Mouse (Mus musculus) mesoderm, embryonic 11.5 days (tissue): ENCODE measurements at regions not wholly inside any gene's neighbourhood (a gene's known extent, or its start where the extent isn't known, plus 50 kb on each side); places are given as distances from the start of the nearest gene placed in this dataset.
A peak's percentile ranks its signal among the peaks of the same experiment; 100 is the strongest.

Source experiments
- DNase-seq: peaks from one replicate; pipeline ENCODE4 v3.0.0-alpha.2; 2012; ENCODE audit warnings: low read depth, low spot score

- DNase-seq, result no peak
Observed at GRCm38 (mm10) chr10:101486504-101486903, 194.8 kb upstream of the Mgat4c start.

DNA sequence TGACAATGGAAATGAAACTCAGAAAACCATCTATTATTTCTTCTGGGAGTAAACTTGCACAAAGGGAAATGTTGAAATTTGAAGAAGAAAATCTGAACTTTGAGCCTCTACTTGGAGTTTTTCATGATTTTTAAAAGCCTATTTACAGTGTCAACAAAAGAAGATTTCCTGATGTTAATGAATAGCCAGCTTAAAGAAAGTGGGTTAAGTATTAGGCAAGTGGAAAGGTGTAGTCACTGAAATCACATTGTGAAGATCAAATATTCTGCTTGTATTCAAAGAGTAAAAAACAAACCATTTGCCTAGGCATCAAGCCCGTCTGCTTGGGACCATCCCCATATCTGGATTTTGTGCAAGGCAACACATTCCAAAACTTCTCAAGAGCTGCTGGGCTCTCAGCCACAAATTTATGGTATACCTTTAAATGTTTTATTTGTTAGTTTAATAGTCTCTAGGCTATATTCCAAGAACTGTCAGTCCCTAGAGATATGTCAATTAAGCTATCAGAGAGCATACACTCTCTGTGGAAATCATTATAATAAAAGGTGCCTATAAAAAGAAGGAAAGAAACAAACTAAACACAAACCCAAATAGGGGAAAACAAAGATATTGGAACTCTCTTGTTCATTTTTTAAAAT lies 190.8 kb upstream of the Mgat4c start:
- DNase-seq, result no peak

GRCm38 (mm10) chr10:101515087-101515486 lies 166.2 kb upstream of the Mgat4c start:
- no peak for DNase-seq

DNA sequence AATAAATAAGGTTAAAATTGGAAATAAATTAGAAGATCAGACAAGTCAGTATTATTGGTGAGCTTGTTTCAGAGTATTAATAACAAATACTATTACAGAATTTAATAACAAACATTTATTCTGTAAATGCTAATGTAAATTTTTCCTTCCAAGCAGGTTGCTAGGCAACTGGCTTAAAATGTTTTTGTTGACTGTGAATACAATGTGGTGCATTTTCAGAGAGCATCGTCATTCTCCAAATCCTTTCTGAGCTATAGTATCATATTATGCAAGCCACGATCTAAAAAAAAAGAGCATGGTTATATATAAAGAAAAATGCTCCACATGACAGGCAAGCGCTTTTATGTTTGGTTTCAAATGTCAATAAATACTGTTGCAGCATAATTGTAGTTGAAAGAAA lies 164.4 kb upstream of the Mgat4c start:
- no peak for DNase-seq

DNA sequence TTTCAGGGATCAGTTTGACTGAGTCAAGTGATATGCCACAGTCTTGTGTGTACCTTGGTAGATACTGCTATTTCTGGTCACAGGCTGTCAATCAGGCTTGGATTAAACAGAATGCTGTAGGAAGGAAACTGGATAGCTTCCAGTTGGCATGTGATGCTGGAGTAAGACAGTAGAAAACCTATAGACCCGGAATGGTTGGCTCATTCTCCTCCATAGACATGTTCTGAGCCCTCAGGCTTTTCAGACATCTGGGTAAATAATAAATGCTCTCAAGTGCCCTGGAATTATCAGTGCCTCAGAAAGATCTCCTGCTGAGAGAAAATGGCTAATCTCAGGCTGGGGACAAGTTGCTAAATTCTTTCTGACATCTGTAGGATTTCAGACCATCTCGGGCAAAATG lies 149.0 kb upstream of the Mgat4c start:
- DNase-seq, result no peak

GRCm38 (mm10) chr10:101544203-101544602 lies 137.1 kb upstream of the Mgat4c start:
- DNase-seq, result no peak

DNA sequence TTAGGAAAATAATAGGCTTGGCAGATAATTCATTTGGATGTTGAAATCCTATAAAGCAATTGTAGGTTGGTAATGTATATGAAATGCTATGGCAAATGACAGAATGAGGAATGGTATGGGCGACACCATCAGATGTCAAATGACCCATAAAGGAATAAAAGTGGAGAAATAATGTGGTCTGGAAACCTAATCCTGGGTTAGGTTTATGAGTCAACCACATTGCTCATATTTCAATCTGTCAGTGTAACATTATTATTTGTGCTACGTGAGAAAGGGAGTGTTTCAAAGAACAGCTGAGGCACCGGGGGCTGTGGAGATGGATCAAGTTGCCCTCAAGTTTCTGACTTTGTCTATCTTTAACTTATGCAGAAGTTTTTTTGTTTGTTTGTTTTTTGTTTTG lies 130.6 kb upstream of the Mgat4c start:
- DNase-seq, result peak; percentile 34
